Mouse (Mus musculus): ENCODE results near the gene Ticam1.

DNA sequence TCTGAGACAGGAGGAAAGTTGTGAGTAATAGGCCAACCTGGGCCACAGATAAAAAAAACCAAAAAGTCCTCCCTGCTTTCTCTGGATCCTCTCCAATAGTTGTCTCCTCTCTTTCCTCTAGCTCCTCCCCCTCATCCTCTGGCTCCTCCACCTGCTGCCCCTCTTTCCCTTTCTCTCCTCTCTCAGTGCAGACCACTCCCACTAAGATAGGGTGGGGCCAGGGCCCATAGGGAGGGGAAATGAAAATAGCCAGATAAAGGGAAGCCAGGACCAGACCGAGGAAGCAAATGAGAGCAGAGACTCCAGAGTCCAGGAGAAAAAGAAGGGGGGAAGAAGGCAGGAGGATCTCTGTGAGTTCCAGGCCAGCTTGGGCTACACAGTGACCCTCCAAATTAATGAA lies 51.7 kb downstream of the Ticam1 start:
- TF ChIP-seq TAL1 (IDR thresholded peaks at IDR 0.05; ENCODE audit: low read length) = no peak
- no peak for TF ChIP-seq GATA1 (IDR thresholded peaks at IDR 0.05; ENCODE audit: low read length)
